Comparison of ENCODE assay signal across 8 mouse cellular contexts in genomic region chr5:118763353-118763752, GRCm38 (mm10).
A peak's percentile ranks its signal among the peaks of the same experiment; 100 is the strongest.
DNase-seq lines count a peak whose midpoint lies in the region; ATAC-seq and TF ChIP-seq lines count a peak whose summit lies in the region.

No protein-coding gene starts in this region.

- peak; percentile 49 for ATAC-seq in frontal cortex, adult (ENCODE audit: low TSS enrichment)
- ATAC-seq in lung, embryonic 14.5 days (ENCODE audit: insufficient read depth), result no peak
- ATAC-seq in erythroid progenitor cell, adult 5-6 weeks (replicated peaks; ENCODE audit: low FRiP score, poor library complexity, severe bottlenecking), result no peak

- H3K27me3 ChIP-seq in lung, embryonic 14.5 days (ENCODE audit: insufficient read depth, low read length), result no peaks in the 10 kb centered on the region

- no peak overlapping the region for H3K4me3 ChIP-seq in lung, embryonic 14.5 days (ENCODE audit: low read depth, low read length)

- WGBS in lung, embryonic 14.5 days, result 48% methylated on average over 5 of the region's 5 CpGs

- no peak overlapping the region for H3K9ac ChIP-seq in lung, embryonic 14.5 days

- H3K9me3 ChIP-seq in lung, embryonic 14.5 days (ENCODE audit: low read depth, low read length), result no peaks in the 10 kb centered on the region

- no peaks in the 10 kb centered on the region for H3K4me1 ChIP-seq in lung, embryonic 14.5 days (ENCODE audit: insufficient read depth)

- H3K36me3 ChIP-seq in lung, embryonic 14.5 days (ENCODE audit: insufficient read depth), result peaks cover 56% of the 10 kb centered on the region

- H3K4me2 ChIP-seq in lung, embryonic 14.5 days, result no peak overlapping the region

- H3K27ac ChIP-seq in lung, embryonic 14.5 days (ENCODE audit: low read depth), result no peak overlapping the region

- TF ChIP-seq CTCF in lung, embryonic 14.5 days (IDR thresholded peaks at IDR 0.05; ENCODE audit: low read depth), result peak; percentile 65

- DNase-seq in frontal cortex, postnatal 10 days (ENCODE audit: low spot score in 2 of 2), result no peak
- DNase-seq in lung, embryonic 14.5 days, result peak; percentile 58
- no peak for DNase-seq in lung, postnatal 10 days
- DNase-seq in embryo, embryonic 10 days (ENCODE audit: low spot score), result peak; percentile 63
- DNase-seq in retina, embryonic 14.5 days (ENCODE audit: low spot score), result peak; percentile 72
- DNase-seq in gastrocnemius, postnatal 10 days, result no peak

Comparison
In these comparisons a context has a peak if more than half of its experiments do, and no peak if none do; other contexts are left out.
1. DNase-seq: peak in lung, embryonic 14.5 days (single experiment), embryo, embryonic 10 days (single experiment) and retina, embryonic 14.5 days (single experiment); none in frontal cortex, postnatal 10 days (0 of 2), lung, postnatal 10 days (single experiment) and gastrocnemius, postnatal 10 days (single experiment).